Mouse (Mus musculus) erythroblast, embryonic 14.5 days (primary cell): Measurements from ENCODE around the gene Pla2g4c. TPM values are rescaled to one million over a fixed set of nuclear protein-coding genes. Genes with fewer than 3 reads are reported as not detected.

ENCODE experiments used
- H3K27me3 ChIP-seq: 2 replicates; pipeline ENCODE4 v1.6.1; 2012; ENCODE audit warnings: inconsistent platforms; ENCODE audit not compliant: control insufficient read depth
- H3K36me3 ChIP-seq: 2 replicates; pipeline ENCODE4 v1.6.1; 2012; ENCODE audit warnings: mild to moderate bottlenecking, inconsistent platforms; ENCODE audit not compliant: control insufficient read depth
- H3K4me1 ChIP-seq: 2 replicates; pipeline ENCODE4 v1.6.1; 2012; ENCODE audit warnings: inconsistent platforms; ENCODE audit not compliant: control insufficient read depth
- H3K4me3 ChIP-seq: replicated peaks from 2 replicates; pipeline ENCODE3; 2012; ENCODE audit warnings: moderate library complexity, mild to moderate bottlenecking, inconsistent platforms
- H3K9me3 ChIP-seq: 2 replicates; pipeline ENCODE4 v1.6.1; 2012; ENCODE audit warnings: low read length, inconsistent platforms, mixed read lengths; ENCODE audit not compliant: control insufficient read depth
- GATA1 ChIP-seq: IDR thresholded peaks from 2 replicates; pipeline ENCODE4 v1.6.1; 2012; ENCODE audit warnings: low read length, inconsistent platforms, mixed read lengths
- TAL1 ChIP-seq: IDR thresholded peaks from 3 replicates; pipeline ENCODE4 v1.6.1; 2012; ENCODE audit warnings: low read length, inconsistent platforms, mixed read lengths
- polyA plus RNA-seq: library from polyadenylated mRNA; stranded (reverse); fragments of >175 nt; gene quantifications from 2 replicates; pipeline ENCODE4 v1.2.3, GENCODE M21; 2012

The Pla2g4c gene
- polyA plus RNA-seq, 1 experiment = 0.06 TPM

- H3K9me3 ChIP-seq = no peaks in the 10 kb centered on the region
- H3K36me3 ChIP-seq = peaks cover 97% of the 10 kb centered on the region
- H3K4me1 ChIP-seq = peaks cover 31% of the 10 kb centered on the region
- H3K27me3 ChIP-seq = no peaks in the 10 kb centered on the region
- TF ChIP-seq TAL1 (no peak), GATA1 (no peak)
- no peak overlapping the region for H3K4me3 ChIP-seq
Observed at GRCm38 (mm10) chr7:13311401-13311800, 13.1 kb upstream of the Pla2g4c start.

DNA sequence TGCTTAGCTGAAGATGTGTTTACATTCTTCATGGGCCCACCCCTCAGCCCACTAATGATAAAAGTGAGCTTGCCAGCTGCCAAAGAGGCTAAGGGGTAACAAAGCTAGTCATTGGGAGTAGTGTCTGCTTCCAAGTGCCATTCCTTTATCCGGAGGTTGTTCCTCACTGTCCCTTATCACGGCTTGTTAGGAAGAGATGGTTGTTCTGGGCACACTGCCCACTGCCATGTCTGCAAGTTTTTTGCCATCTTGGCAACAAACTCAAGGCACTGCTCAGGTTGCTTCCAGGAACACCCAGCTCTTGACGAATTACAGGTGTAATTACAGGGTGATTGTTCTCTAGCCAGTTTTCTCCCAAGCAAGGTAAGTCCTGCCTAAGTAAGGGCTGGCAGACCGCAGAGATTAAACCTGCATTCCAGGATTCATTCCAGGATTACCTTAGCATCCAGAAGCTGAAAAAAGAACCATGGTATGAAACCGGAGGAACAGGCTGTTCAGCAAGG is 10.3 kb upstream of the Pla2g4c start:
- H3K4me1 ChIP-seq = peaks cover 20% of the 10 kb centered on the region
- no peaks in the 10 kb centered on the region for H3K9me3 ChIP-seq
- no peaks in the 10 kb centered on the region for H3K27me3 ChIP-seq
- H3K36me3 ChIP-seq = peaks cover 87% of the 10 kb centered on the region
- TF ChIP-seq TAL1 (no peak), GATA1 (no peak)
- H3K4me3 ChIP-seq = no peak overlapping the region

DNA sequence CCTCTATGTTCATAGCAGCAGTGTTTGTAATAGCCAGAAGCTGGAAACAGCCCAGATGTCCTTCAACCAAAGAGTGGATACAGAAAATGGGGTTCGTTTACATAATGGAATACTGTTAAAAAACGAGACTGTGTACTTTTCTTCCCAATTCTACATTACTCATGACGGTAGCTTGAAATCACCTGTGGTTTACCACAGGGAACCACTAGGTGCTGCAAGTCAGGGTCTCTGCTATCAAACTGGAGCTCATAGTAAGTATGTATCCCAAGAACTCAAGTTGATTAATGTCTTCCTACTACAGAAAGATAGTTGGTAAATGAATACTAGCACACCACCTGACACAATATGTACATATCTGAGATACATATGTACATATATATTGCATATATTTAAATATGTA is 3.0 kb upstream of the Pla2g4c start:
- H3K9me3 ChIP-seq = no peaks in the 10 kb centered on the region
- H3K4me1 ChIP-seq = peaks cover 21% of the 10 kb centered on the region
- no peaks in the 10 kb centered on the region for H3K27me3 ChIP-seq
- H3K36me3 ChIP-seq = peaks cover 78% of the 10 kb centered on the region
- TF ChIP-seq GATA1 = no peak
- TF ChIP-seq TAL1 = no peak
- no peak overlapping the region for H3K4me3 ChIP-seq

GRCm38 (mm10) chr7:13330575-13330974 is 6.1 kb downstream of the Pla2g4c start:
- no peaks in the 10 kb centered on the region for H3K27me3 ChIP-seq
- TF ChIP-seq TAL1 = no peak
- TF ChIP-seq GATA1 = no peak
- no peak overlapping the region for H3K4me3 ChIP-seq
- no peaks in the 10 kb centered on the region for H3K4me1 ChIP-seq
- peaks cover 68% of the 10 kb centered on the region for H3K36me3 ChIP-seq
- no peaks in the 10 kb centered on the region for H3K9me3 ChIP-seq

DNA sequence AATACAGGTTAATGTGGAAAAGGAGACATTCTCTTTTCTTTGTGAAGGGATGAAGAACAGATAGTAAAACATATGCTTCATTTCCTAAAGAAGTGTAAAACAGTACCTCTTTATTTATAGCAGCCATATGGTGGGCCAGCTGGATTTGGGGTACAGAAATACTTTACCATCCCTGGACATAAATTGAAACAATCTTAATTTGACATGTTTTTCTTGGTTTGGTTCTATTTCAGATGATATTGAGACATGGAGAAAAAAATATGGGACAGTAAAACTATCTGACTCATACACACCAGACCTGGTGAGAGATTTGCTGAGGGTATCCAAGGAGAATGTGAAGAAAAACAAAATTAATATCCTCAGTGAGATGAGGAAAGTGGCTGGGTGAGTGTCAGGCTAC is 31.5 kb downstream of the Pla2g4c start:
- H3K36me3 ChIP-seq = peaks cover 70% of the 10 kb centered on the region
- H3K9me3 ChIP-seq = peaks cover 6% of the 10 kb centered on the region; the same call in 1 of the 2 replicates
- H3K4me3 ChIP-seq = no peak overlapping the region
- no peaks in the 10 kb centered on the region for H3K27me3 ChIP-seq
- no peak for TF ChIP-seq TAL1
- H3K4me1 ChIP-seq = no peaks in the 10 kb centered on the region

DNA sequence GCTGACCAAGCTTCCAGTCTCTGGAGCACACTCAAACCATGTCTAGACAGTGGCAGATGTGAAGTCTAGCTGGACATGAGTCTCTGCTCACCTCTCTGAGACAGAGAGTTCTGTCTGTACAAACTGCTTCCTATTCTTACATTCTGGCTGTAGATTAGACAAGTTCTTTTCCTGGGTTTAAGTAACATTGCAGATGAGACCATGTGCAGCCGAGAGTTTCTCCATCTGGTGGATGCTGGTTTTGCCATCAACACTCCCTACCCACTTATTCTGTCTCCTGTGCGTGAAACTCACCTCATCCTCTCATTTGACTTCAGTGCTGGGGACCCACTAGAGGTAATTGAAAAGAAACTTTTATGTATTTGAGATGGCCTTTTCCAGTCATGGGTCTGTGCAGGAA is 56.1 kb downstream of the Pla2g4c start:
- TF ChIP-seq TAL1 = no peak
- TF ChIP-seq GATA1 = no peak
- no peak overlapping the region for H3K4me3 ChIP-seq

GRCm38 (mm10) chr7:13397832-13398231 is 73.4 kb downstream of the Pla2g4c start, which contains the start of gene Cabp5:
TSS of gene Cabp5 (plus strand) at chr7:13398132.
- no peak within 1 kb of the TSS for H3K4me3 ChIP-seq
- TF ChIP-seq GATA1 = no peak
- no peak for TF ChIP-seq TAL1
- no peaks in the 10 kb centered on the region for H3K27me3 ChIP-seq
- H3K36me3 ChIP-seq = no peaks in the 10 kb centered on the region
- no peaks in the 10 kb centered on the region for H3K9me3 ChIP-seq
- H3K4me1 ChIP-seq = no peaks in the 10 kb centered on the region

More for the DNA sequence above, 56.1 kb downstream of the Pla2g4c start:
- no peaks in the 10 kb centered on the region for H3K9me3 ChIP-seq
- H3K27me3 ChIP-seq = no peaks in the 10 kb centered on the region
- no peaks in the 10 kb centered on the region for H3K4me1 ChIP-seq
- H3K36me3 ChIP-seq = no peaks in the 10 kb centered on the region

Other genes with a start within 250 kb of the Pla2g4c start
- gene Vmn1r85, start 229.5 kb upstream of the Pla2g4c start, polyA plus RNA-seq = 0.06 TPM in 1 of 2 replicates, not detected in the other
- gene Vmn1r86, start 204.7 kb upstream of the Pla2g4c start, polyA plus RNA-seq = not detected in 2 replicates
- 0.04 TPM in 1 of 2 replicates, not detected in the other for gene Vmn1r87, start 184.5 kb upstream of the Pla2g4c start, polyA plus RNA-seq
- gene Vmn1r88, start 165.1 kb upstream of the Pla2g4c start, polyA plus RNA-seq = not detected in 2 replicates
- gene Vmn1r89, start 111.6 kb upstream of the Pla2g4c start, polyA plus RNA-seq = not detected in 2 replicates
- gene Lig1, start 47.4 kb upstream of the Pla2g4c start, polyA plus RNA-seq = 35.4 and 41.1 TPM in 2 replicates
- 0.08 and 0.23 TPM in 2 replicates for gene Zswim9, start 45.9 kb upstream of the Pla2g4c start, polyA plus RNA-seq
- gene Cabp5, start 73.5 kb downstream of the Pla2g4c start, polyA plus RNA-seq = 0.02 TPM in 1 of 2 replicates, not detected in the other
- gene Bsph1, start 126.2 kb downstream of the Pla2g4c start, polyA plus RNA-seq = not detected in 2 replicates
- gene Bsph2, start 246.4 kb downstream of the Pla2g4c start, polyA plus RNA-seq = not detected in 2 replicates